Mouse (Mus musculus) heart, embryonic 12.5 days (tissue): Measurements from ENCODE around the gene Dvl3. TPM values are rescaled to one million over a fixed set of nuclear protein-coding genes. Genes with fewer than 3 reads are reported as not detected.

Source experiments
- ATAC-seq: fragments of 200-750 bp; cut with Nextera tagmentation; 2 replicates; pipeline ENCODE4 v1.8.0; 2017; ENCODE audit warnings: moderate TSS enrichment, moderate library complexity; ENCODE audit not compliant: insufficient number of reproducible peaks, low FRiP score
- H3K27ac ChIP-seq: fragments of 300-500 bp; sonication (generic); 2 replicates; pipeline ENCODE4 v1.5.1; 2016; ENCODE audit warnings: mild to moderate bottlenecking, moderate library complexity; ENCODE audit not compliant: poor library complexity, severe bottlenecking
- H3K27me3 ChIP-seq: fragments of 300-500 bp; sonication (generic); replicated peaks from 2 replicates; pipeline ENCODE4 v1.6.1; 2016; ENCODE audit warnings: mild to moderate bottlenecking, moderate library complexity
- H3K36me3 ChIP-seq: fragments of 300-500 bp; sonication (generic); 2 replicates; pipeline ENCODE4 v1.6.1; 2016; ENCODE audit warnings: mild to moderate bottlenecking, moderate library complexity
- H3K4me1 ChIP-seq: fragments of 300-500 bp; sonication (generic); replicated peaks from 2 replicates; pipeline ENCODE4 v1.6.1; 2016; ENCODE audit warnings: mild to moderate bottlenecking
- H3K4me2 ChIP-seq: fragments of 300-500 bp; sonication (generic); 2 replicates; pipeline ENCODE4 v1.6.1; 2016; ENCODE audit warnings: mild to moderate bottlenecking, moderate library complexity
- H3K4me3 ChIP-seq: fragments of 300-500 bp; sonication (generic); 2 replicates; pipeline ENCODE4 v1.5.1; 2016; ENCODE audit warnings: mild to moderate bottlenecking
- H3K9ac ChIP-seq: fragments of 300-500 bp; sonication (generic); 2 replicates; pipeline ENCODE4 v1.6.1; 2016; ENCODE audit warnings: mild to moderate bottlenecking, moderate library complexity
- H3K9me3 ChIP-seq: fragments of 300-500 bp; sonication (generic); replicated peaks from 2 replicates; pipeline ENCODE4 v1.6.1; 2016; ENCODE audit warnings: mild to moderate bottlenecking, moderate library complexity
- WGBS: fragments of 180-500 bp; shearing (Covaris S2); methylation state at CpG from one replicate; pipeline ENCODE4 v1.1.7; 2016; 5-methylcytosine and 5-hydroxymethylcytosine counted together
- polyA plus RNA-seq: library from polyadenylated mRNA; unstranded; fragments of >200 nt; fragmentation: Nextera tagmentation; extraction: Ambion mirVana; gene quantifications from 2 replicates; pipeline ENCODE4 v1.2.1, GENCODE M21; 2016

The Dvl3 gene
- polyA plus RNA-seq, 1 experiment from 2014 or later: 31.1 TPM

- Histone ChIP-seq H3K4me2 (peak overlapping the region; percentile 85), H3K27me3 (no peaks in the 10 kb centered on the region), H3K9me3 (no peaks in the 10 kb centered on the region), H3K4me3 (peak overlapping the region; percentile 93), H3K4me1 (peaks cover 11% of the 10 kb centered on the region), H3K36me3 (peaks cover 29% of the 10 kb centered on the region), H3K27ac (no peak overlapping the region), H3K9ac (peak overlapping the region; percentile 95)
- no peak for ATAC-seq
- 7% methylated on average over 16 of the region's 16 CpGs for WGBS
Measured at GRCm38 (mm10) chr16:20497980-20498676, 18.7 kb upstream of the Dvl3 start.

GRCm38 (mm10) chr16:20498677-20499475 is 17.9 kb upstream of the Dvl3 start, which contains the start of gene Eif2b5:
Eif2b5 (plus strand) TSS chr16:20498817.
- under 1% methylated on average over 49 of the region's 49 CpGs for WGBS
- Histone ChIP-seq H3K27ac (peak within 1 kb of the TSS; percentile 67), H3K4me3 (peak within 1 kb of the TSS; percentile 93), H3K9me3 (no peaks in the 10 kb centered on the region), H3K4me2 (peak within 1 kb of the TSS; percentile 85), H3K27me3 (no peaks in the 10 kb centered on the region), H3K9ac (peak within 1 kb of the TSS; percentile 95), H3K4me1 (peaks cover 11% of the 10 kb centered on the region), H3K36me3 (peaks cover 37% of the 10 kb centered on the region)
- peak; percentile 94 for ATAC-seq

- Histone ChIP-seq H3K9me3 (no peaks in the 10 kb centered on the region), H3K9ac (no peak overlapping the region), H3K36me3 (peaks cover 99% of the 10 kb centered on the region), H3K27ac (no peak overlapping the region), H3K27me3 (no peaks in the 10 kb centered on the region), H3K4me1 (no peaks in the 10 kb centered on the region), H3K4me3 (no peak overlapping the region), H3K4me2 (no peak overlapping the region)
- WGBS: 84% methylated on average over 8 of the region's 8 CpGs
- no peak for ATAC-seq
Measured at GRCm38 (mm10) chr16:20506000-20506399, 10.8 kb upstream of the Dvl3 start.

GRCm38 (mm10) chr16:20509349-20509748 is 7.4 kb upstream of the Dvl3 start:
- H3K27ac ChIP-seq: no peak overlapping the region
- no peaks in the 10 kb centered on the region for H3K27me3 ChIP-seq
- peak; percentile 45; the same call in 1 of the 2 replicates for ATAC-seq
- H3K4me3 ChIP-seq: no peak overlapping the region
- H3K36me3 ChIP-seq: peaks cover 71% of the 10 kb centered on the region
- no peaks in the 10 kb centered on the region for H3K9me3 ChIP-seq
- no peak overlapping the region for H3K4me2 ChIP-seq
- H3K9ac ChIP-seq: no peak overlapping the region
- H3K4me1 ChIP-seq: no peaks in the 10 kb centered on the region
- 80% methylated on average over 3 of the region's 3 CpGs for WGBS

- no peaks in the 10 kb centered on the region for H3K4me1 ChIP-seq
- no peaks in the 10 kb centered on the region for H3K9me3 ChIP-seq
- no peak overlapping the region for H3K27ac ChIP-seq
- 89% methylated on average over 7 of the region's 7 CpGs for WGBS
- no peak overlapping the region for H3K4me2 ChIP-seq
- H3K4me3 ChIP-seq: no peak overlapping the region
- no peaks in the 10 kb centered on the region for H3K27me3 ChIP-seq
- H3K9ac ChIP-seq: no peak overlapping the region
- H3K36me3 ChIP-seq: peaks cover 51% of the 10 kb centered on the region
- no peak for ATAC-seq
Measured at GRCm38 (mm10) chr16:20511277-20511847, 5.4 kb upstream of the Dvl3 start.

- ATAC-seq: no peak
- Histone ChIP-seq H3K4me3 (peak overlapping the region; percentile 94), H3K9me3 (no peaks in the 10 kb centered on the region), H3K4me1 (peaks cover 29% of the 10 kb centered on the region), H3K9ac (peak overlapping the region; percentile 97), H3K27me3 (no peaks in the 10 kb centered on the region), H3K4me2 (peak overlapping the region; percentile 99), H3K27ac (0 out of 2 replicates have a peak overlapping the region, but pooled peaks have one; percentile 53), H3K36me3 (peaks cover 22% of the 10 kb centered on the region)
Measured at GRCm38 (mm10) chr16:20516032-20516431, 750 bp upstream of the Dvl3 start.

GRCm38 (mm10) chr16:20517216-20517615 is 434 bp downstream of the Dvl3 start:
- ATAC-seq: peak; percentile 37
- peak overlapping the region; percentile 93 for H3K27ac ChIP-seq
- H3K9ac ChIP-seq: peak overlapping the region; percentile 97
- H3K27me3 ChIP-seq: no peaks in the 10 kb centered on the region
- WGBS: under 1% methylated on average over 26 of the region's 26 CpGs
- peaks cover 29% of the 10 kb centered on the region for H3K4me1 ChIP-seq
- peak overlapping the region; percentile 99 for H3K4me2 ChIP-seq
- peak overlapping the region; percentile 94 for H3K4me3 ChIP-seq
- no peaks in the 10 kb centered on the region for H3K9me3 ChIP-seq
- H3K36me3 ChIP-seq: peaks cover 28% of the 10 kb centered on the region

GRCm38 (mm10) chr16:20517701-20518374 is 1.1 kb downstream of the Dvl3 start:
- Histone ChIP-seq H3K9me3 (no peaks in the 10 kb centered on the region), H3K9ac (peak overlapping the region; percentile 97), H3K4me3 (peak overlapping the region; percentile 94), H3K27ac (peak overlapping the region; percentile 93), H3K4me1 (peaks cover 29% of the 10 kb centered on the region), H3K27me3 (no peaks in the 10 kb centered on the region), H3K36me3 (peaks cover 30% of the 10 kb centered on the region), H3K4me2 (peak overlapping the region; percentile 99)
- peak; percentile 12; the same call in 1 of the 2 replicates for ATAC-seq
- WGBS: under 1% methylated on average over 6 of the region's 6 CpGs

- Histone ChIP-seq H3K9me3 (no peaks in the 10 kb centered on the region), H3K4me3 (no peak overlapping the region), H3K9ac (no peak overlapping the region), H3K27me3 (no peaks in the 10 kb centered on the region), H3K36me3 (peaks cover 87% of the 10 kb centered on the region), H3K4me2 (no peak overlapping the region), H3K27ac (no peak overlapping the region), H3K4me1 (peaks cover 17% of the 10 kb centered on the region)
- WGBS: 84% methylated on average over 10 of the region's 10 CpGs
- ATAC-seq: no peak
Measured at GRCm38 (mm10) chr16:20523886-20524285, 7.1 kb downstream of the Dvl3 start.

- Histone ChIP-seq H3K36me3 (peaks cover 94% of the 10 kb centered on the region), H3K4me2 (no peak overlapping the region), H3K27ac (no peak overlapping the region), H3K27me3 (no peaks in the 10 kb centered on the region), H3K9ac (no peak overlapping the region), H3K4me3 (no peak overlapping the region), H3K4me1 (no peaks in the 10 kb centered on the region), H3K9me3 (no peaks in the 10 kb centered on the region)
- ATAC-seq: no peak
- WGBS: 83% methylated on average over 5 of the region's 5 CpGs
Measured at GRCm38 (mm10) chr16:20528779-20529178, 12.0 kb downstream of the Dvl3 start.

GRCm38 (mm10) chr16:20529375-20529774 is 12.6 kb downstream of the Dvl3 start:
- H3K4me2 ChIP-seq: no peak overlapping the region
- ATAC-seq: no peak
- H3K4me1 ChIP-seq: no peaks in the 10 kb centered on the region
- no peak overlapping the region for H3K27ac ChIP-seq
- H3K27me3 ChIP-seq: no peaks in the 10 kb centered on the region
- H3K9me3 ChIP-seq: no peaks in the 10 kb centered on the region
- 82% methylated on average over 1 of the region's 1 CpGs for WGBS
- H3K4me3 ChIP-seq: no peak overlapping the region
- H3K9ac ChIP-seq: no peak overlapping the region
- peaks cover 88% of the 10 kb centered on the region for H3K36me3 ChIP-seq
